Mouse (Mus musculus) megakaryocyte-erythroid progenitor cell, adult 5-6 weeks (primary cell): ENCODE measurements around the gene Hypm. TPM values are rescaled to one million over a fixed set of nuclear protein-coding genes. Genes with fewer than 3 reads are reported as not detected.

ENCODE experiments used
- ATAC-seq: replicated peaks from 2 replicates; pipeline ENCODE4 v1.8.0; 2016; ENCODE audit warnings: mild to moderate bottlenecking, inconsistent platforms; ENCODE audit not compliant: severe bottlenecking, poor library complexity, low FRiP score, low TSS enrichment
- total RNA-seq, 2 experiments: library from RNA; stranded (forward) in 1 of 2; stranded (reverse) in 1 of 2; fragments of 200-1000, 215-1000 nt in 1 of 2; fragments of >200 nt in 1 of 2; fragmentation: Nextera tagmentation in 1 of 2; gene quantifications; 2 replicates each; pipeline ENCODE4 v1.2.3; 2014 to 2017

Hypm gene
- not detected in 2 replicates for total RNA-seq (2014; fragmentation: Nextera tagmentation)
- total RNA-seq (2017), result not detected in 2 replicates

- ATAC-seq, result no peak
Measured at GRCm38 (mm10) chrX:9846628-9847027, at the start of gene Hypm. Hypm (plus strand) TSS chrX:9846928.

- ATAC-seq, result no peak
Measured at GRCm38 (mm10) chrX:9810101-9810500, 36.6 kb upstream of the Hypm start.

DNA sequence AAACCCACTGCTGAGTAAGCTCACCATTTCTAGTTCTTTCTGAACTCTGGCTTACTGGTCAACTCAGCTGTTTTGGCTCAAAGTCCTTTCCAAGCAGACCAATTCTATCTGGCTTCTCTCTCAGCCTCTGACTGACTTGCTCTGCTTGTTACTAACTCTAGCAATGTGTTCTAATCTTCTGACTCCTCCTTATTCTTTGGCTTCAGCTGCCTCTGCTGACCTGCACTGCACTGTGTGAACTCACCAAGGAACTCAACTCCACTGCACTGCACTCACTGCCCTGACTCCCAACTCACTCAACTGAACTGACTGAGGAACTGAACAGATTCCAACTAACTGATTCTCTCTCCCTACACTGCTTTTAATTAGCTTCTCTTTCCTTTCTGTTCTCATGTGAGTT lies 34.3 kb upstream of the Hypm start:
- no peak for ATAC-seq

DNA sequence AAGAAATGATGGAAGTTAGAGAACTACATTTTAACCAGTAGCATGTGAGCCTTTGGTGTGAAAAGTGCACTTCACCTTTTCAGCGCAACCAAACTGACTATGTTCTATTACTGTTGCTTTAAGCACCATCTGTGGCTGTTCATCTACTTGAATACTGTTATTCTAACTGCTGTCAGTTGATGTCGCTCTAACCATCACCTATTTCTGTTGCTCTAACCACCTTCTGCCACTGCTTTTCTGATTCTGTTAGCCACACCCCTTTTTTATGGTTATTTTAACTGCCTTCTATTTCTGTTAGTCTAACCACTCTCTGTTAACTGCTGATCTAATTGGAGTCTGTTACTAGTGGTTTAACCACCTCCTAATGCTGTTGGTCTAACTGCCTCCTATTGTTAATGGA lies 11.9 kb upstream of the Hypm start:
- ATAC-seq, result no peak

DNA sequence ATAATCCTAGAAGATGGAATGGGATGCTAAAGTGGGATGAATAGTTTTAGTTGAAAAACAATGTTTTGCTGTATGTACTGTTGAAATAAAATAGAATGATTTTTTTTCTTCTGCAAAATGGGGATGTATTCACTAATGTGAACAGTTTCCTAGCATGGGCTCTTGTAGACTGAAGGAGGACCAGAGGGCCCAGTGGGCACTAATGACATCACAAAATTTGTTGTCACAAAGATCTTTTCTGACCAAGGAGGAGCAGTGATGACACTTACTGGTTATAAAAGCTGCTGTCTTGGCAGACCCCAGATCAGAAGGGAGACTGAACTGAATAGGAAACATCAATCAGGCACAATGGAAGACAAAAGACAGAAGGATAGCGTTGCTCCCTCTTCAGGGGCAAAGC lies 2.7 kb downstream of the Hypm start, which contains the start of gene H2al3:
H2al3 (plus strand) TSS at position 301 of the 400 bp plus-strand sequence.
- no peak for ATAC-seq

DNA sequence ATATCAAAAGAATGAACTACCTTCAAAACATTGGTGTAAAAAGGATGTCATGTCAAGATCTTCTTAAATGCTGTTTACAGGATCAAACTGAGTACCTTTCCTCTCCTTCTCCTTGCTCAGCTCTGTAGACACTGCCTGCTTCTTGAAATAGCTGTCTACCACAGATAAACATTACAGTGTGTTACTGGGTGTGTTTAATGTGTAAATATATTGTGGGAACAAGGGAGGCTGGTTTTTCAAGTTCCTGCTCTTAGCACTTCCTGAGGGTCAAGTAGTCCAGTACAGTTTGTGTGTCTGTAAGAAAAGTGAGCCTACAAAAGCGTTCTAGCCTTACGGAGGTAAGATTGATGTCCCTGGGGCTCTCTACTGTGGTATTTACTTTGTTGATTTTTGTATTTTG lies 15.1 kb downstream of the Hypm start:
- ATAC-seq, result no peak

GRCm38 (mm10) chrX:9875519-9875918 lies 28.8 kb downstream of the Hypm start:
- ATAC-seq, result no peak

DNA sequence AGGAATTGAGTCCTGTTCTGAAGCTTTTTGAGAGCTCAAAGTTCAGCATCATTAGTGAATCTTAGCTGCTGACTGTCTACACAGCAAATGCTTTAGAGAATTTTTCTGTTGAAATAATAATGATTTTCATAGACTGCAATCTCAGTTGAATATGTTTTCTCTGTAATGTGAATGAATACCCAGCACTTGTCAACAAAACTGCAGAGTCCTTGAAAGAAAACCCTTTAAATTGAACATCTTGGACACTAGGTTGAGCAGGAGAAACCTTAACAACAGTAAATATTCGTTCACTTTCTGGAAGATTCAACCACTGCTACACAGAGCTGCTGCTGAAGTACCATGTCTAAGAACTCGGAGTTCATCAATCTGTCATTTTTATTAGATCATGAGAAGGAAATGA lies 38.6 kb downstream of the Hypm start, which contains the start of gene Sytl5:
Sytl5 (plus strand) TSS at position 301 of the 400 bp plus-strand sequence.
- ATAC-seq, result no peak

Other genes with a start within 250 kb of the Hypm start
- gene Dynlt3, start 183.9 kb upstream of the Hypm start, total RNA-seq (2014; fragmentation: Nextera tagmentation), result 35.3 and 50.4 TPM in 2 replicates
- 81.6 and 118 TPM in 2 replicates for gene Dynlt3, start 183.9 kb upstream of the Hypm start, total RNA-seq (2017)
- 1.1 TPM in 1 of 2 replicates, not detected in the other for gene H2al3, start 2.8 kb downstream of the Hypm start, total RNA-seq (2014; fragmentation: Nextera tagmentation)
- not detected in 2 replicates for gene H2al3, start 2.8 kb downstream of the Hypm start, total RNA-seq (2017)
- not detected in 2 replicates for gene Sytl5, start 38.7 kb downstream of the Hypm start, total RNA-seq (2014; fragmentation: Nextera tagmentation)
- gene Sytl5, start 38.7 kb downstream of the Hypm start, total RNA-seq (2017), result not detected in 2 replicates